Mouse (Mus musculus) thymus, adult 18-20 months (tissue): ENCODE data around the gene Mdm2.
A peak's percentile ranks its signal among the peaks of the same experiment; 100 is the strongest.

Source experiments
- DNase-seq, 2 experiments: peaks; one replicate each; pipeline ENCODE4 v3.0.0; 2022; ENCODE audit warnings: mixed read lengths in 2 of 2

Mdm2 gene

DNA sequence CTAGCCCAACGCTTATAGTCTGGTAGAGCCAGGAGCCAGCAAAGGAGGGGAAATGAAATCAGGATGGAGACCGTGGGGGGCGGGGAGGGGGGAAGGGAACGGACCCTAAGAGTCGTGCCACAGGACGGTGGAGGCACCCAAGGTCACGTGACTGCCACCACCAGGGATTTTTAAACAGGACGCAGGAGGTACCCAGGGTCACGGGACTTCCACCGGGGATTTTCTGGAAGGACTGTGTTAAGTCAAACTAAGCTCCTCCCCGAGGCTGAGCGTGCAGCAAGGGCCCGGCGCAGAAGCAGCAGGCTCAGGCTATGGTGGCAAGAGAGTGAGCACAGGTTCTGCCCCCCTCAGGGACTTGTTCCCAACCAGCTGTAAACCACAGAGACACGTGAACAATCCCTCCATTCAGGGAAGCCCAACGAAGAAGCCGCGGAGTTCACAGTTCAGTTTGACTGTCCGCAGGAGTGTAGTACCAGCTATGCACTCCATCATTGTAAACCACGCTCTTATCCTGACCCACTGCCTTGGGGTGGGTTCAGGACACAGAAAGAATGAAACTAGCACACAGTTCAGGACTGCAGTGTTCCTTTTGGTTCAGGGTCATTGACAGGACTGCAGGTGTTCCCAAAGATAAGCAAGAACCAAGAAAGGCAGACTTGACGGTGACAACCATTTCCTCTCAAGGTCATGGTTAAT is 70.5 kb downstream of the Mdm2 start:
- DNase-seq, result peak; percentile 32 to 44

GRCm38 (mm10) chr10:117639221-117639599 is 71.3 kb downstream of the Mdm2 start:
- DNase-seq, result no peak
